Comparison of ENCODE assay signal across 28 mouse cellular contexts in genomic region chr5:68007074-68007473, GRCm38 (mm10). TPM values are rescaled to one million over a fixed set of nuclear protein-coding genes. Genes with fewer than 3 reads are reported as not detected.
A peak's percentile ranks its signal among the peaks of the same experiment; 100 is the strongest.
DNase-seq lines count a peak whose midpoint lies in the region; ATAC-seq lines count a peak whose summit lies in the region.
"Had no signal": no experiment of that assay in that cellular context is flagged by ENCODE, and none has a peak within 500 bp of the region (broad histone marks: within the 10 kb centered on the region; RNA-seq: fewer than 3 reads in every experiment).

No protein-coding gene starts in this region.

- DNase-seq in frontal cortex, postnatal 36 days (ENCODE audit: low spot score in 2 of 2), result no peak
- peak; percentile 47 for DNase-seq in brain, adult 2 months (ENCODE audit: low read depth, low spot score)
- DNase-seq in induced T-regulatory cell, adult 2 months (ENCODE audit: low read depth), result peak; percentile 5
- no peak for DNase-seq in heart, postnatal 10 days
- no peak for DNase-seq in adrenal gland, postnatal 14 days
- DNase-seq in cerebellum, adult 9-10 months, result no peak
- DNase-seq: adrenal gland, postnatal 10 days; B cell, adult 2 months; cerebellum, adult 11-12 months; cerebellum, adult 9-11 months; cerebellum, postnatal 25 days; embryo, embryonic 11 days; gastrocnemius, adult 2 months; gastrocnemius, postnatal 14 days; heart, adult 18-20 months; heart, postnatal 14 days; heart, postnatal 4 days; kidney, adult 18-20 months had no signal

- peak; percentile 64; the same call in 1 of the 2 replicates for ATAC-seq in frontal cortex, adult (ENCODE audit: low TSS enrichment)
- ATAC-seq in megakaryocyte progenitor cell, adult 5-6 weeks (replicated peaks; ENCODE audit: poor library complexity), result peak; percentile 50
- ATAC-seq: forebrain, embryonic 15.5 days; intestine, embryonic 16.5 days; Patski had no signal

- intact Hi-C loops in heart, postnatal 10 days (cut with DNase I), result no loop called here

RNA-seq across cellular contexts. Expression of gene Grxcr1, which starts 24.6 kb away (rescaled TPM):
- total RNA-seq in megakaryocyte progenitor cell, adult 5-6 weeks (2015), result not detected in 2 replicates
- not detected in 2 replicates for total RNA-seq in megakaryocyte progenitor cell, adult 5-6 weeks (2017)
- total RNA-seq in heart, postnatal 10 days (2021), result not detected
- total RNA-seq in adrenal gland, postnatal 14 days (2021), result not detected in 2 replicates
- total RNA-seq: adrenal gland, adult 18-20 months; adrenal gland, postnatal 10 days; adrenal gland, postnatal 4 days; CH12.LX; G1E; gastrocnemius, adult 2 months; gastrocnemius, postnatal 14 days; gastrocnemius, postnatal 4 days; heart, adult 18-20 months; heart, postnatal 14 days; heart, postnatal 4 days had no signal

Comparison
In these comparisons a context has a peak if more than half of its experiments do, and no peak if none do; other contexts are left out.
1. DNase-seq: peak in brain, adult 2 months (single experiment) and induced T-regulatory cell, adult 2 months (single experiment); none in frontal cortex, postnatal 36 days (0 of 2), heart, postnatal 10 days (0 of 2), adrenal gland, postnatal 14 days (single experiment) and cerebellum, adult 9-10 months (single experiment).